Mouse (Mus musculus) megakaryocyte, adult 5-6 weeks (primary cell): ENCODE measurements around the gene Sesn2. TPM values are rescaled to one million over a fixed set of nuclear protein-coding genes. Genes with fewer than 3 reads are reported as not detected.
"Not testable (repeated sequence)": the region's sequence is repeated elsewhere in the genome, so short reads cannot be mapped to it uniquely, and the experiment has no call there.

Source experiments
- ATAC-seq: 2 replicates; pipeline ENCODE4 v1.8.0; 2016; ENCODE audit warnings: mild to moderate bottlenecking, inconsistent platforms; ENCODE audit not compliant: poor library complexity, severe bottlenecking
- total RNA-seq, 2 experiments: library from RNA; stranded (forward) in 1 of 2; stranded (reverse) in 1 of 2; fragments of 153-499, 151-499 nt in 1 of 2; fragments of 221-1000, 200-1000 nt in 1 of 2; gene quantifications; 2 replicates each; pipeline versions ENCODE4 v1.2.3 to v1.2.4; 2015 to 2017

Gene Sesn2
- total RNA-seq, 2 experiments from 2014 or later, result 5.6 to 7.4 TPM

DNA sequence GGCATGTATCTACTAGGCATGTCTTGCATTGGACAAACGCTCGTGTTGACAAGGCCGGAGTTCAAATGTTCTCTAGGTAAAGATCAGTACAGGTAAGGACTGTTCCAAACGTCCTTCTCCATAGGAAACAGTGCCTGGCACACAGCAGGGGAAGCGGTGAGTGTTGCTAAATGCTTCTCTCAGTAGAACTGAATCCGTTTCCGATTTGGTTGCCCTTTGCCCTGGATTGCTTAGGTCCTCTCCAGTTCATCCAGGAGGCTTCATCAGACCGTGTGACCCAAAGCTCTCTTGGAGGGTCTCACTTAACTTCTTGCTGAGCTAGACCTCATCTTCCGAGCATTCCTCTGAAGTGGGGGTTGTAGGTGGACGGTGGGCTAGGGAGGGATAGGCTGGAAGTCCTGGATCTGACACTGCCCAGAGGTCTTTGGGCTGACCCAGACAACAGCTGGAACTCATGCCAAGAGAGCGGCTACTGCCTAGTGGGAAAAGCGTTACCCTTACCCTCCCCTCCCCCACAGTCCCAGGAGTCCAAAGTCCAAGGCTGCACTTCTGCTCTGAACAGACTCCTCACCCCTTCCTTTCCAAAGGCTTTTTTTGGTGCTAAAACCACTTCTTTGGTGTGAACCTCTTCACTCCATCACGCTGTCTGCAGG lies 27.2 kb downstream of the Sesn2 start:
- ATAC-seq, result no peak

- ATAC-seq, result not testable (repeated sequence)
Measured at GRCm38 (mm10) chr4:132482104-132482503, 28.2 kb downstream of the Sesn2 start.

- ATAC-seq, result no peak
Measured at GRCm38 (mm10) chr4:132477833-132478232, 32.5 kb downstream of the Sesn2 start.

DNA sequence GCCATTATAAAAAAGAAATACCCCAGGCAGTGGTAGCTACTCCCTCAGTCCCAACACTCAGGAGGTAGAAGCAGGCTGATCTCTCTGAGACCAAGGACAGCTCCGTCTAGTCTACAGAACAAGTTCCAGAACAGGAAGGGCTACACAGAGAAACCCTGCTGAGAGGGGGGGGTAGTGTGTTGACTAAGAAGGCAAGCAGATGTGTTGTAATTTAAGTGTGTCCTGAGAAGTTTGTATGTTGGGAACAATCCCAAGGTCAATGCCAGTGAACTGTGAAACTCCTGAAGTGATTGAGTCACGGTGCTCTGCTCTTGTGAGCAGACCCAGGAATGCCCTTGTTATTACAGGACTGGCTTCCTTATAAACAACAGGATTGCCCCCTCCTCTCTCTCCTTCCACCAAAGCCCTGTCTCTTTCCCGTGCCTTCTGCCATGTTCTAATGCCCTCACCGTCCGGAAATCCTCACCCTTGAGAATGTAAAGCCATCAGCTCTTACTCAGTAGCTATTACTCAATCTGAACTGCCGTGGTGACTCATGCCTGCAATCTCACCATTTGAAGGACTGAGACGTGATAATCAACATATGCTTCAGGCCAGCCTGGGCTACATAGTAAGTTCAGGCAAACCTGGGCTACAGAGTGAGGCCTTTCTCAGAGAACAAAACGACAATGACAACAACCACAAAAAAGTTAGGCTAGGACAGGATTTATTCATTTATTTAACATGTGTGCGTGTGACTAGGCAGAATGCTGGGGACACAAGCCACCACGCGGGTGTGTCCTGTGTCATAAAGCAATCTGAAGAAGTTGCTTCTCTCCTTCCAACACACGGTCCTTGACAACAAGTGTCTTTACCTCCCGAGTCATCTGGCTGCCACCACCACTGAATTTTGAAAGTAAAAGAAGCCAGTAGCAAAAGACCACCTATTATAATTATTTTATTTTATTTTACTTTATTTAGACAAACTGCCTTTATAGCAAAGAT lies 34.1 kb downstream of the Sesn2 start:
- peak; percentile 90 for ATAC-seq

DNA sequence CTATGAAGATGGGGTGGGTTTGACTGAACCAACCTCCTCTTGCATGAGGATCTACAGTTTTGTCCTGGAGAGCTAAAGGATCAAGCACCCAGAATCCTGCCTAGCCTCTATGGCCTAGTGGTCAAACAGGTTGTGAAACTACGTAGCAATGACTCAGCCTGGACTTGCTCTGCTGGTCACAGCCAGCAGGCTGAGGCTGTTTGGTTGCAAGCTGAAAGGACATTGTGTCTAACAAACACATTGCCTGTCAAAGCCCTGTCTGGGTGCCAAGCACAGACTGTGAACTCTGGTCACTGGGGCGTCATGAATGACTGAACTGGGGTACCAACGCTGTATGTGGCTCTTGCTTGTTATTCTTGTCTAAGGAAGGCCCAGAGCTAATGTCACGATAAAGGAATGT lies 35.7 kb downstream of the Sesn2 start:
- peak; percentile 79 for ATAC-seq

DNA sequence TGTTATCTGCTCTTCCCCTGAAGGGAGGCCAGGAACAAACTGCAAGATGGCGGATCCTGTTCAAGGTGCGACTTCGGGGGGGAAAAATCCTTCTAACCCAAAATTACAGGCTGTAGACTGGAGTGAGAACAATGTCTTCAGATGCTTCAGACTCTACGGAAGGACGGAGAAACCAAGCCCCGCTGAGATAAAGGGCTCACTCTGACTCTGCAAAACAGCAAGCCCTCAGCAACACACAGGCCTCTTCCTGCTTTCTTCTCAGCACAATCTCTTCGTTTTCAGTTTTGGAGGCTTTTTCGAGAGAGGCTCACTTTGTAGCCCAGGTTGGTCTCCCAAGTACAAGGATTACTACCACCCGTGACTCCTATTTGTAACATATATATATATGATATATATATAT lies 36.9 kb downstream of the Sesn2 start:
- no peak for ATAC-seq

DNA sequence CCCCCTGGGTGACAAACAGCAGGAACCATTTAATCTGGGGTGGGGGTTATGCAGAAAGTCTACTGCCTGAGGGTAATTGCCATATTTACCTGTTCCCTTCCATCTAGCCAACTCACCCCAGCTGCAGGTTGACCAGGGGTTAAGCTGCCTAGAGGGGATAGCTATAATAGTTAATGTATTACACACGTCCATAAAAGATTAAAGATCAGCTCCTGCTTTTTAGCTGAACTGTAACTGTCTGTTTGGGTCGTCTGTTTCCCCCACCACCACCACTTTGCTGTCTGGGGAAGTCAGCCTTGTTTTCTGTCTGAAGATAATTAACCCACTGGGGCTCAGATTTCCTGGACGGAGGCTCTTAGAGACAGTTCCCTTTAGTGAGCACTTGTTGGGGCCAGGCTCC lies 40.4 kb downstream of the Sesn2 start:
- no peak for ATAC-seq

DNA sequence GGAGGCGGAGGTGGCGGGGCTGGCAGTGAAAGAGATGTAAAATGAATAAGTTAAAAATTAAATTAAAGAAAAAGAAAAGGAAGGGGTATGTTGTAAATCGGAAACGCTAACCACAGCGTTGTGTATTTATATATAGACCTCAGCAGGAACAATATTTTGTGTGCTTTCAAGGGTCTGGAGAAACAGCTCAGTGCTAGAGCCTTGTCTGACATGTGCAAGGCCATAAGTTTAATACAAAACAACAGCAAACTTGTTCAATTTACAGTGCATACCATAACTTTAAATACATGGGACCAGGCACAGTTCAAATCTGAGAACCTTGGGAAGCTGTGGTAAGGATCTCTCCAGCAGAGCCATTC lies 46.1 kb downstream of the Sesn2 start:
- no peak for ATAC-seq

DNA sequence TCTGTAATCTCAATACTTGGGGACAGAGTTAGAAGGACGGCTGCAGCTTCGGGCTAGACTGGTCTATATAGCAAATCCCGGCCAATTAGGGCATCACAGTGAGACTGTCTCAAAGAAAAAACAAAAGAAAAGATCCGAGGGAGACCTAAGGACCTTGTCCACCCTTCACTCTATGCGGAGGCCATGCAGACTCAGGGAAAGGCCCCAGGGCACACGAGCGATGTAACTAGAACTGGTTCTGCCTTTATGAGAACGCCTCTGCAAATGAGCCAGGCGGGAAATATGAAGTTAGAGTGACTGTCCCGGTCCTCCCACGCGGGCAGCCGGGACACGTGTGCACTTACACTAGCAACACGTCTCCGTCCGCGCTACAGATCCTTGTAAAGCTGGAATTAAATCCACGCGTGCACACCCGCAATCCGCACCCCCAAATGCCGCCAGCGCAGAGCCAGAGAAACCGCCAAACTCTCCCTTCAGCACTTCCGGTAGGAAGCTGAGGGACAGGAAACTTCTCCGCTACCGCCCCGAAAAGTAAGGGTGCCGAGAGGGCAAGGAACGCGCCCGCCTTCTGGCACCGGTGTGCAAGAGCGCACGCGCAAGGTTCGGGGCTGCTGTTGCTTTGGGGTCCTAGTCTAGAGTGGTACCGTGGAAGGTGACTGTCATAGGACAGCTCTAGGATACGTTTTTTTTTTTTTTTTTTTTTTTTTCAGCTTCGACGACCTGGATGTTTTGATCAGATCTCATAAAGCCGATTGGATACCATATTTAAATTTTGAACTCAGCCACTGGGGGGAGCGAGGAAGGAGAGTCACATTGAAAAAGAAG lies 46.7 kb downstream of the Sesn2 start, which contains the start of gene Med18:
Med18 (minus strand) TSS at position 492 of the 825 bp plus-strand sequence.
- peak; percentile 97 for ATAC-seq

DNA sequence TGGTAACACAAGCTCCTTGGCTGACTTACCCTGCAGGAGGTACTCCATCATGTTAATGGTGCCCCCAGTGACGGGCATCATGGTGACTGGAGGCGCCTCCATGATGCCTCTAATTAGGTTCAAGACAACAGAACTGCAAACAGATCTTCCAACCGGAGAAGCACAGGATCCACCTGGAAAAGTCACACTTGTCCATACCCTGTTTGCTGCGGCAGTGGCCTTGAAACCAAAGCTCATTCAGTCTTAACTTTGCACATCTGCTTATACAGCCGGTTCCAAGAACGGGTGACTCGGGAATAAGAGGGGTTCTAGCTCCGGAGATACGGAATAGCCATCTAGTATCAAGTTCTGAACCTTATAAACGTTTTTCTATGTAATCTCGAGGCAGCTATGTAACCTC lies 47.5 kb downstream of the Sesn2 start:
- ATAC-seq, result no peak

- no peak for ATAC-seq
Measured at GRCm38 (mm10) chr4:132460225-132460624, 50.1 kb downstream of the Sesn2 start.

- ATAC-seq, result no peak
Measured at GRCm38 (mm10) chr4:132455561-132455960, 54.7 kb downstream of the Sesn2 start.

GRCm38 (mm10) chr4:132455146-132455545 lies 55.2 kb downstream of the Sesn2 start:
- no peak for ATAC-seq

GRCm38 (mm10) chr4:132454216-132454615 lies 56.1 kb downstream of the Sesn2 start:
- ATAC-seq, result no peak

GRCm38 (mm10) chr4:132449778-132450177 lies 60.5 kb downstream of the Sesn2 start:
- ATAC-seq, result no peak

- no peak for ATAC-seq
Measured at GRCm38 (mm10) chr4:132446105-132446504, 64.2 kb downstream of the Sesn2 start.

DNA sequence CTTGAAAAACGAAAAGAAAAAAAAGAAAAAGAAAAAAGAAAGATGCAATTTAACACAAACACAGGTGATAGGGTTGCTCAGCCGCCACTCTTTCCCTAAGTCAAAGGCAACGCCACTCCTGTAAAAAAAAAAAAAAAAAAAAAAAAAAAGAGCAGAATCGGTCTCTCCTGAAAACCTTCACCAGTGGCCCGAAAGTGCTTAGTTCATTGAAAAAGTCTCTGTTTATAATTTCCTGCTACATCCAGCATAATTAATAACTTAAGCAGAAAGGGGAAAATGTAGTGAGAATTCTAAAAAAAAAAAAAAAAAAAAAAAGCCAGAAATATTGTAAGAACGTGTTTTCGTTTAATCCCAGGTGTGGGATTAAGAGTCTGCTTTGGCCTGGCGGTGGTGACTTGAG lies 65.8 kb downstream of the Sesn2 start:
- ATAC-seq, result no peak
